Mouse (Mus musculus) kidney, postnatal 0 days (tissue): Measurements from ENCODE around the gene Sv2a. TPM values are rescaled to one million over a fixed set of nuclear protein-coding genes. Genes with fewer than 3 reads are reported as not detected.
A peak's percentile ranks its signal among the peaks of the same experiment; 100 is the strongest.
"Not testable (repeated sequence)": the region's sequence is repeated elsewhere in the genome, so short reads cannot be mapped to it uniquely, and the experiment has no call there.

Source experiments
- ATAC-seq: fragments of 200-750 bp; cut with Nextera tagmentation; replicated peaks from 2 replicates; pipeline ENCODE4 v1.8.0; 2017; ENCODE audit warnings: low read depth, moderate number of reproducible peaks, moderate TSS enrichment, moderate library complexity; ENCODE audit not compliant: low FRiP score
- DNase-seq: peaks from one replicate; pipeline ENCODE4 v3.0.0-alpha.2; 2016; ENCODE audit warnings: low spot score
- H3K27ac ChIP-seq: fragments of 300-500 bp; sonication (generic); 2 replicates; pipeline ENCODE4 v1.5.1; 2014; ENCODE audit warnings: mild to moderate bottlenecking
- H3K27me3 ChIP-seq: fragments of 300-500 bp; sonication (generic); 2 replicates; pipeline ENCODE4 v1.6.1; 2014; ENCODE audit warnings: low read length, mixed read lengths; ENCODE audit not compliant: insufficient read depth
- H3K36me3 ChIP-seq: fragments of 300-500 bp; sonication (generic); 2 replicates; pipeline ENCODE4 v1.6.1; 2014; ENCODE audit warnings: low read length, mixed read lengths; ENCODE audit not compliant: insufficient read depth
- H3K4me1 ChIP-seq: fragments of 300-500 bp; sonication (generic); replicated peaks from 2 replicates; pipeline ENCODE4 v1.6.1; 2014; ENCODE audit warnings: antibody characterized with exemption, low read length, mixed read lengths; ENCODE audit not compliant: insufficient read depth
- H3K4me2 ChIP-seq: fragments of 300-500 bp; sonication (generic); 2 replicates; pipeline ENCODE4 v1.6.1; 2014; ENCODE audit warnings: mild to moderate bottlenecking, low read length, moderate library complexity, mixed read lengths
- H3K4me3 ChIP-seq: fragments of 300-500 bp; sonication (generic); replicated peaks from 2 replicates; pipeline ENCODE4 v1.5.1; 2014; ENCODE audit warnings: low read depth, low read length
- H3K9ac ChIP-seq: fragments of 300-500 bp; sonication (generic); 2 replicates; pipeline ENCODE4 v1.6.1; 2014; ENCODE audit warnings: low read depth, low read length
- H3K9me3 ChIP-seq: fragments of 300-500 bp; sonication (generic); replicated peaks from 2 replicates; pipeline ENCODE4 v1.6.1; 2016; ENCODE audit warnings: low read length, inconsistent platforms, mixed read lengths
- CTCF ChIP-seq: IDR thresholded peaks from 2 replicates; pipeline ENCODE4 v1.5.1; 2016; ENCODE audit warnings: antibody characterized with exemption, low read depth, mild to moderate bottlenecking, moderate library complexity
- WGBS: fragments of 180-500 bp; shearing (Covaris S2); extraction: QIAGEN DNeasy Blood & Tissue Kit; methylation state at CpG from one replicate; pipeline ENCODE4 v1.1.7; 2014; 5-methylcytosine and 5-hydroxymethylcytosine counted together
- polyA plus RNA-seq: library from polyadenylated mRNA; unstranded; fragments of >200 nt; fragmentation: Nextera tagmentation; extraction: Ambion mirVana; gene quantifications from 2 replicates; pipeline ENCODE4 v1.2.1, GENCODE M21; 2015

Sv2a gene
- polyA plus RNA-seq, 1 experiment from 2014 or later, result 12.2 TPM

GRCm38 (mm10) chr3:96231758-96232120 lies 50.8 kb downstream of the Sv2a start:
- Histone ChIP-seq H3K4me1 (peaks cover under 1% of the 10 kb centered on the region; the same call in 1 of the 2 replicates), H3K4me2 (no peak overlapping the region), H3K4me3 (no peak overlapping the region), H3K9me3 (no peaks in the 10 kb centered on the region), H3K27me3 (no peaks in the 10 kb centered on the region), H3K36me3 (no peaks in the 10 kb centered on the region), H3K9ac (no peak overlapping the region), H3K27ac (no peak overlapping the region)
- DNase-seq (no peak), ATAC-seq (no peak)
- 62% methylated on average over 2 of the region's 2 CpGs for WGBS
- no peak for TF ChIP-seq CTCF

DNA sequence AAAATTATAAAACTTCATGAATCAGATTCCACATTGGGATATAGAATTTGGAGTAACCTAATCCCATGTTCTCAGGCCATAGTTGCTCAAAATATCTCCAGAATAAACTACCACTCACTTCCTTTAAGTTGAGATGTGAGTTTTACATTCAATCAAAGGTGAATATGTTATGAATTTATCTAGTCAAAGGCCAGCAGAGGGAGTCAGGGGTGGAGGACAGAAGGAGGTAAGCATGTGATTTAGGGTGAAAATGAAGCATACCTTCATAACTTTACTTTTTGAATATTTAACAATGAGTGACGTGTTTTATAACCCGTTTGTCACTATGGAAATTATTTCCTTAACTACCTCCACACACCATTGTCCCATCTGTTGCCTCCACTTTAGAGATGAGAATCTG lies 54.0 kb downstream of the Sv2a start:
- peaks cover 7% of the 10 kb centered on the region; the same call in 1 of the 2 replicates for H3K4me1 ChIP-seq
- no peak for TF ChIP-seq CTCF
- 84% methylated on average over 2 of the region's 2 CpGs for WGBS

GRCm38 (mm10) chr3:96235836-96236235 lies 54.9 kb downstream of the Sv2a start:
- ATAC-seq (no peak), DNase-seq (peak; percentile 27)
- Histone ChIP-seq H3K4me1 (peaks cover 7% of the 10 kb centered on the region), H3K9me3 (no peaks in the 10 kb centered on the region), H3K27me3 (no peaks in the 10 kb centered on the region), H3K27ac (no peak overlapping the region), H3K36me3 (no peaks in the 10 kb centered on the region), H3K4me3 (no peak overlapping the region), H3K4me2 (no peak overlapping the region), H3K9ac (no peak overlapping the region)
- TF ChIP-seq CTCF, result no peak
- 43% methylated on average over 3 of the region's 3 CpGs for WGBS

More for the DNA sequence above, 54.0 kb downstream of the Sv2a start:
- H3K36me3 ChIP-seq, result no peaks in the 10 kb centered on the region
- no peak overlapping the region for H3K4me3 ChIP-seq
- no peak overlapping the region for H3K9ac ChIP-seq
- DNase-seq, result no peak
- ATAC-seq, result no peak
- H3K4me2 ChIP-seq, result no peak overlapping the region
- H3K9me3 ChIP-seq, result no peaks in the 10 kb centered on the region
- H3K27ac ChIP-seq, result no peak overlapping the region
- H3K27me3 ChIP-seq, result no peaks in the 10 kb centered on the region

DNA sequence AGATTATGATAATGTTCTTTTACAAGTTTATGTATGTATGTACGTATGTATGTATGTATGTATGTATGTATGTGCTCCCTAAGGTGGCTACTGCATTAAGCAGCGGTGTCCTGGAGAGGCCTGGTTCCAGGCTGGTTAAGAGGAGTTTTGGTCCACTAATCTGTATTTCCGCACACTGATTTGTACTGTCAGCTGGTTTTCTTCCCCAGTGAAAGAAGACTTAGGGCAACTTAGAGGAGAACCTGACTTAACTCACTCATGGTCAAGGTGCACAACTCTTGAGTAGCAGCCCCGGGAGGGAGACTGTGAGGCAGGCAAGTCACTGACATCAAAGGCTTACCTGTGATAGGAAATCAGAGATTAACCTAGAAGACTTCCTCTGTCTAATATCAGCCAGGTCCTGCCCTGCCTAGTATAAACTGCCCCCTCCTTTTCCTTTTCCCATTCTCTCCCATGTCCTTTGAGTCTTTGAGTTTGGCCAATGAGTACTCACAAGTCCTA lies 55.9 kb downstream of the Sv2a start:
- H3K9ac ChIP-seq, result peak overlapping the region; percentile 58; the same call in 1 of the 2 replicates
- WGBS, result 69% methylated on average over 4 of the region's 4 CpGs

DNA sequence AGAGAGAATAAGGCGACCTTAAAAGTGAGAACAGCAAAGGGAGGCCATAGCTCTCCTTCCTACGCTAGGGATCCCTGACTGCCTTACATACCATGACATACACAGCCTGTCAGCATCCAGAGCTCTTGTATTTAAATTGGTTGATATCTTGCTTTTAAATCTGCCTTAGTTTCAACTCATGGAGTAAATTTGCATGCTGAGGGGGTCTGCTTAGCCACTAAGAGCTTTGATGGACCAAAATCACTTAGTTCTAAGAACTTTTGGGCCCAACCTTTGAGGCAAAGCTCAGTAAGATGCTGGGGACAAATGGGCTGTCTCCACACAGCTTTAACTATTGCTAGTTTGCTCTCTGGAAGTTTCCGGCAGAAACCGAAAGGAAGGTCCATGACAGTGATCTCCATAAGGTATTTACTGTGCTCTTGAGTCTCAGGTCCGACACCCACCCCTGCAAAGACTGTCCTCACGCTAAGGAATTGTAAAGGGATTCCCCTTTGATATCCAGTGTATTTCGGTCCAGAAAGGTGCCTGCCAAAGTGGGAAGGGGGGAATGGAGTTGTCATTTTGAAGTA lies 56.5 kb downstream of the Sv2a start:
- peak; percentile 38 for DNase-seq
- ATAC-seq, result no peak
- peaks cover 7% of the 10 kb centered on the region for H3K4me1 ChIP-seq
- H3K27ac ChIP-seq, result 0 out of 2 replicates have a peak overlapping the region, but pooled peaks have one; percentile 10
- peak overlapping the region; percentile 49 for H3K4me2 ChIP-seq
- TF ChIP-seq CTCF, result no peak
- no peaks in the 10 kb centered on the region for H3K27me3 ChIP-seq
- H3K9ac ChIP-seq, result peak overlapping the region; percentile 58
- no peaks in the 10 kb centered on the region for H3K9me3 ChIP-seq
- H3K36me3 ChIP-seq, result no peaks in the 10 kb centered on the region
- peak overlapping the region; percentile 31 for H3K4me3 ChIP-seq
- WGBS, result 12% methylated on average over 7 of the region's 7 CpGs

More for the DNA sequence above, 55.9 kb downstream of the Sv2a start:
- no peak for ATAC-seq
- TF ChIP-seq CTCF, result no peak
- Histone ChIP-seq H3K9me3 (no peaks in the 10 kb centered on the region), H3K36me3 (no peaks in the 10 kb centered on the region), H3K27me3 (no peaks in the 10 kb centered on the region), H3K27ac (0 out of 2 replicates have a peak overlapping the region, but pooled peaks have one; percentile 10), H3K4me3 (peak overlapping the region; percentile 31), H3K4me1 (peaks cover 7% of the 10 kb centered on the region), H3K4me2 (peak overlapping the region; percentile 49)
- no peak for DNase-seq

GRCm38 (mm10) chr3:96237904-96238511 lies 57.1 kb downstream of the Sv2a start:
- no peaks in the 10 kb centered on the region for H3K9me3 ChIP-seq
- no peaks in the 10 kb centered on the region for H3K36me3 ChIP-seq
- H3K4me3 ChIP-seq, result peak overlapping the region; percentile 31
- H3K4me1 ChIP-seq, result peaks cover 7% of the 10 kb centered on the region
- TF ChIP-seq CTCF, result no peak
- 0 out of 2 replicates have a peak overlapping the region, but pooled peaks have one; percentile 19 for H3K27ac ChIP-seq
- WGBS, result 3% methylated on average over 12 of the region's 12 CpGs
- ATAC-seq (no peak), DNase-seq (peak; percentile 36)
- peak overlapping the region; percentile 58 for H3K9ac ChIP-seq
- H3K4me2 ChIP-seq, result peak overlapping the region; percentile 49
- no peaks in the 10 kb centered on the region for H3K27me3 ChIP-seq

DNA sequence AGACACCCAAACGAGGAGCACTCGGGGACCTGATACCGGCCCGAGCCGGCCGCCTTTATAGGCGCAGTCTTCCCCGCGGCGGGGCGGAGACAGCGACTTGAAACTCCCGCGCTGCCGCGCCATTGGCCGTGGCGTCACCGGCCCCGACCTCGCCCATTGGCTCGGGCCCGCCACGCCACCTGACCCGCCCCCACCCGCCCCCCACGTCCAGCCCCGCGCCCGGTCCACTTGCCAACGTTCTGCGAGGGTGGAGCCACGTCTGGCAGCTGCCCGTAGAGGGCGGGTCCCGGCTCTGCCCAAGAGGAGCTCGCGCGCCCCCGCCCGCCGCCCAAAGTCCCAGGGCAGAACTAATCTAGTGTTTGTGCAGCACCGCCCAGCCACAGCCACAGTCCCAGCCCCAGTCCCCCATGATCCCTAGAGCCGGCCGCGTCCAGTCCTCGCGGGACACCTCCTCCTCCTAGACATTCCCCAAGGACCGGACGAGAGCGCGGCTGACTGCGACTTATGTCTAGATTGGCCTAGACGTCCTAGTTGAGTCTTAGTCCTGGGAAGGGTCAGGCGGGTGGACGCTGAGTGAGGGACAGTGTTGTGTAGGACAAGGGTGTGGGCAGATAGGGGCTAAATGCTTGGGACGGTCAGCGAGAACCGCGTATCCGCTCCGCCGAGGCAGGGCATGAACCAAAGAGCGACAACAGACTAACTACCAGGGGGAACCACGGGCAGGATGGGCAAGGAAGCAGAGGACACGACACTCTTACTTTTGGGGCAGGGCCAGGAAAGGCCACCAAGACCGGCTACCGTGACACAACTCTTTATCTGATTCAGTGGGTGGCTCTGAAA lies 58.2 kb downstream of the Sv2a start, which contains the start of gene Hist2h3c2:
Gene Hist2h3c2, minus strand, starts transcription at position 174 of the 840 bp plus-strand sequence.
- DNase-seq, H3K36me3 ChIP-seq, H3K9me3 ChIP-seq, H3K27me3 ChIP-seq: not testable (repeated sequence)
- ATAC-seq, result peak; percentile 92
- Histone ChIP-seq H3K4me2 (peak within 1 kb of the TSS; percentile 49), H3K27ac (peak within 1 kb of the TSS; percentile 82), H3K4me1 (peaks cover 15% of the 10 kb centered on the region), H3K9ac (peak within 1 kb of the TSS; percentile 58), H3K4me3 (peak within 1 kb of the TSS; percentile 31)
- WGBS, result 1% methylated on average over 16 of the region's 68 CpGs

DNA sequence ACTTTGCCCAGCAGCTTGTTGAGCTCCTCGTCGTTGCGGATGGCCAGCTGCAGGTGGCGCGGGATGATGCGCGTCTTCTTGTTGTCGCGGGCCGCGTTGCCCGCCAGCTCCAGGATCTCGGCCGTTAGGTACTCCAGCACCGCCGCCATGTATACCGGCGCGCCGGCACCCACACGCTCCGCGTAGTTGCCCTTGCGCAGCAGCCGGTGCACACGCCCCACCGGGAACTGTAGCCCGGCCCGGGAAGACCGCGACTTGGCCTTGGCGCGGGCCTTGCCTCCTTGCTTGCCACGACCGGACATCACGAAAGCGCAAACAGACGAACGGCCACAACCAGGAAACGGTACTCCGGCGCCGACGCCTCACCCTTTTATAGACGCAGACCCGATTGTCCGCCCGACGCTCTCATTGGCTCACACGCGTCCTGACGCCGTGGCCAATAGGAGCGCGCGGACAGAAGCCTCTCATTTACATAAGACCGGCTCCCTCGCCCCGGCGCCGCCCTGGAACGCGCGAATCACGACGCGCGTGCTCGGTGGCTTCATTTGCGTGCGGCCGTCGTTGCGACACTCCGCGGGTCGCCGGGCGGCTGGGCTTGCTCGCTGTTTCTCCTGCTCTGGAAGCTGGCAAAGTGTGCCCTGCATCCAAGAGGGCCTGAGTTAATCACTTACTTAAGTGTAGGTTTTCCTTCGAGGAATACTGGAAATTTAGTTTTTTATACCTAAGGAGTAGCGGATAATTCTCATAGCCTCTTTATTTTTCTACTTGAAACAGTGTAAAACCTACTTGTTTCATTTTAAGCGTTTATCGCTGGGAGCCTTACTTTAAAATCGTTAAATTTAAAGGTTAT lies 59.2 kb downstream of the Sv2a start, which contains the start of gene Hist2h2aa2:
Gene Hist2h2aa2, minus strand, starts transcription at position 328 of the 850 bp plus-strand sequence.
- peaks cover 19% of the 10 kb centered on the region for H3K4me1 ChIP-seq
- ATAC-seq, result peak; percentile 84
- 0 out of 2 replicates have a peak within 1 kb of the TSS, but pooled peaks have one; percentile 23 for H3K4me3 ChIP-seq
- H3K36me3 ChIP-seq, H3K27me3 ChIP-seq, H3K9me3 ChIP-seq: not testable (repeated sequence)
- H3K27ac ChIP-seq, result peak within 1 kb of the TSS; percentile 82
- DNase-seq, result peak; percentile 85
- peak within 1 kb of the TSS; percentile 34 for H3K4me2 ChIP-seq
- 5% methylated on average over 27 of the region's 85 CpGs for WGBS
- H3K9ac ChIP-seq, result 0 out of 2 replicates have a peak within 1 kb of the TSS, but pooled peaks have one; percentile 47
